Mouse (Mus musculus): ENCODE measurements around the gene Tamm41.

Gene Tamm41

DNA sequence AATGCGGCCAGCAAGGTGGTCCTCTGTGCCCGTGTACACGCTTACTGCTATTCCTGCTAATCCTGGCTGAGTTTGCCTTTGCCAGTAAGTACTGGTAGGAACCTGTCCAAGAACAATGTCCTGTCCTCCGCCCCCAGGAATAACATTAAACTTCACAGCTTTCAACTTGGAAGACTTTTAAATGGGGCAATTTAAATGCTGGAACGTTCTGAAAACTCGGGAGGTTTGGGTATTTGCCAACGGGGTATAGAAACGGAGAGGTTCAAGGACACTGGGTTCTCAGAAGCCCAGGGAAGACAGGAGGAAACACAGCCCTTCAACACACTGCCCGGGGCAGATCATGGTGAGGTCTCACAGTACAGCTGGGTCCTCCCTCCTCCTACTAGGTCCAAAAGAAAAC lies 14.8 kb downstream of the Tamm41 start:
- no peak for DNase-seq

DNA sequence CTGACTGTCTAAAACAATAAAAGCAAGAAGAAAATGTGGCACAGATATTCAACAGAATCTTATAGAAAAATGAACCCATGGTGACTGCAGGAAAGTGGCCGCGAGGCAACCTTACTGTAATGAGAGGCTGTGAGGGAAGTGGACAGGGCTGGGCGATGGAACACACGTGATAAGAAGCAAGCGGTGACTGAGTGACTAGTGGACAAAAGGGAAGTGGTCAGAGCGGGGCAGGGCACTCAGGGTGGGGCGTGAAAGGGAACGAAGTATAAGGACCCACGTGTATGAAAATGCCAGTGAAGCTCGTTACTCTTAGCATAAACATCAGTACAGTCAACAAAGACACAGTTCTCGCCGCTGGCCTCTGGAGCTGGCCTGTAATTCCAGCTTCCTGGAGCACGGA lies 22.2 kb downstream of the Tamm41 start:
- no peak for DNase-seq

DNA sequence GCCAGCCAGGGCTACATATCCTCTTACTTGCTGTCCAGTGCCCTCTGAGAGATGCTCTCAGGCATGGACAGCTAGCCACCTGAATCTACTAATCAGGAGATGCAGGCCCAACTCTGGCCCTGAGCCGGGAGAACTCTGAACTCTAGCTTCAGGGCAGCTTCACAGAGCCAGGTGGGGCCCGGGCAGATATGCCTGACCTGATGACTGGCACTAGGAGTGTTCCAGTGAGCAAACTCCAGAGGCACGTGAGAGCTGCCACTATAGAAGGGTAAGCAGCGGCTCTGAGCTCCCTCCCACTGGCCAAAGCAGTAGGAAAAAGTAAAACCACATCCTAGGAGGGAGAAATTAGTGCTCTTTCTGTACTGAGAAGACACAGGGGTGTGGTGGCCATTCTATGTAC lies 24.1 kb downstream of the Tamm41 start:
- no peak for DNase-seq

DNA sequence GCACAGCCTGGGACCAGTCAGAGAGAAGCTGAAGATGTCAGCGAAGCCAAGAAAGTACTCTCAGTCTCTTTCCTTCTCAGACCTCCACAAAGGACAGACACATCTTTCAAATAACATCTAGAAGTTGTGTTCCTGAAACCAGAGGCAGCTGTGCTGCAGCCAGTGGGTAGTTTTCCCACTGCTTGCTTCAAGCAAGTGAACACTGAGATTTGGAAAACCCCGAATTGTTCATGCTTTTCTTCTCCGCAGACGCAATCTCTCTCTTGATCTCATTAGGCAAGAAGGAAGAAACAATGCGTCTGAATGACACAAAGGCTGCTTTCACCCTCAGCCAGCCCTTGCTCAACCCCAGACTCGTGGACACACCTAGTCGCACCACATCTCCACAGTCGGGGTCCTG lies 25.9 kb downstream of the Tamm41 start:
- no peak for DNase-seq

DNA sequence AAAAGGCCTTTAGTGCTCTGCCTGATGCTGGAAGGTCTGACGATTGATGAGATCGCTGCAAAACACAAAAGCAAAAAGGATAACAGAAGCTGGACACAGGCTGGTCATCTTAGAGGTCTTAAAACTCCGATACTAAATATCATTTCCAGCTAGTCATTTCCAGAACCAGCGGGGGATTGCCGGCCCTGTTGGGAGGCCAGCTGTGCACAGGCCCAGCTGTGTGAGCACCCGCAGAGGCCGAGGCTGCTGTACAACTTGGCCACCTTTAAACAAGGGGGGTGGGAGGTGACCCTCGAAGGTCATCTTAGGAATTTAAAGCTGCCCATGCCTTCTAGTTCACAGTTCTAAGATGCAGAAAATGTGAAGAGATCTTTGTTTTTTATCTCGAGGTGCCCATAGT lies 26.9 kb downstream of the Tamm41 start:
- DNase-seq, result no peak

DNA sequence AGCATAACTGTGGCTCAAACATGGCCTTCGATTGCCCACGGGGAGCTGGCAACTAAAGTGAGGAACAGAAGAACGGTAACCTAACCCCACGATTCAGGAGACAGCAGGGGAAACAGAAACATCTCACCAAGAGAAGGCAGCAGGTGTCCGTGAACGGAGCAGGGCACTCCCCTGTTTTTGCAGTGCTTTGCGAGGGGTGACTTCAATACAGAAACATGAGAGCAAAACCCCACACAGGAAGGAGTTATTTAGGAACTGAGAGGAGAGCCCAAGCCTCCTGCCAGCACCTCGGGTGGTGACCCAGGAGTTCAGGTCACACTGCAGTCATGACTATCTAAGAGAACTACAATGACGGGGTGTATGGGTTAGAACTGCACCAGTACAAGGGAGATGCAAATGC lies 27.4 kb downstream of the Tamm41 start:
- no peak for DNase-seq

DNA sequence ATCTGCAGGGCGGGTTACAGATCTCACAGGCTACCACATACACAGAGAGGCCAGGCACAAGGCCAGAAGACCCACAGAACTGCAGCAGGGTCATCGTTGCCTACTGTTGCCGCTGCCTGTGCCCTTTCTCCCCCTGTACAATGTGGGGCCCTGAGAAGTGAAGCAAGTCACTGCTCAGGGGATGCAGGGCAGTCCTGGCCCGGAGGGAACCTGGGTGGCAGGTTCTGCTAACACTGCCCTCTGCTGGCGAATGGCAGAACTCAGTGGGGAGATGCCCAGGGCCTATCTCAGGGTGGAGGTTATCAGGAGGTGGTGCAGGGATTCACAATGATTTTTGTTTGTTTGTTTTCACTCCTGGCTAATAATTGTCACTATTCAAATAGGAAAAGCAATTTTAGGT lies 29.9 kb downstream of the Tamm41 start:
- DNase-seq, result peak; percentile 78

DNA sequence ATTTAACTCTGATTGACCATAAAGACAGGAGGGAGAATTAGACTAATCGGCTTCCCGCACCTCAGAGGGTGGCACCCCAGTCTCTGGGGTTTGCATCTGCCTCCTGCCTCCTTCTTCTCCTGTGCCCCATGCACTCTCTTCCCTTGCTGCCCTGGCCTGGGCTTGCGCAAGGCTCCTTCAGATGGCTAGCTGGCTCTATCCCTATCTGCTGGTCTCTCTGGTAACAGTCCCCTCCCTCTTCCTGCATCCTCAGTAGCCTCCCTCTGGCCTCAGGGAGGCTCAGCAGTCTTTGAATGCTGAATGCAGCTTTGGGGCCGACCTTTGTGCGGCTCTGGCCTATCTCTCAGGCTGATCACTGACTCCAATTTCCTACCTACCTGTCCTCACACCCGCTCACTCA lies 30.7 kb downstream of the Tamm41 start:
- peak; percentile 11 for DNase-seq

DNA sequence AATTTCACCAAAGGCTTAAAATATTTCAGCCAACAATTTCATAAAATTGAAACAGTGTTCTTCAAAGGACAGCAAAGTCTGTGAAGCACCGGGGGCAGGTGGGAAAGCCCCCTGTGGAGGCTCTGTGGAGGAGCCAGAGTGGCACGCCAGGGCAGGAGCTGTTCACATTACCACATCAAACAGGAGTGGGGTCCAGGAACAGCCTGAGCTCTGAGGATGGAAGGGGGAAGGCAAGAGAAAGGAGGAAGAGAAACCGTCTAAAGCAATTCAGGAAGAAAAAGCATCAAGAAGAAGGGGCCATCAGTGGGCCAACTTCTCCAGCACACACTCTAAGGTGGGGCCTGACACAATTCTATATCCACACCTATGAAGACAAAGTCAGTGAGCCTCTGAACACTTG lies 31.6 kb downstream of the Tamm41 start:
- no peak for DNase-seq

DNA sequence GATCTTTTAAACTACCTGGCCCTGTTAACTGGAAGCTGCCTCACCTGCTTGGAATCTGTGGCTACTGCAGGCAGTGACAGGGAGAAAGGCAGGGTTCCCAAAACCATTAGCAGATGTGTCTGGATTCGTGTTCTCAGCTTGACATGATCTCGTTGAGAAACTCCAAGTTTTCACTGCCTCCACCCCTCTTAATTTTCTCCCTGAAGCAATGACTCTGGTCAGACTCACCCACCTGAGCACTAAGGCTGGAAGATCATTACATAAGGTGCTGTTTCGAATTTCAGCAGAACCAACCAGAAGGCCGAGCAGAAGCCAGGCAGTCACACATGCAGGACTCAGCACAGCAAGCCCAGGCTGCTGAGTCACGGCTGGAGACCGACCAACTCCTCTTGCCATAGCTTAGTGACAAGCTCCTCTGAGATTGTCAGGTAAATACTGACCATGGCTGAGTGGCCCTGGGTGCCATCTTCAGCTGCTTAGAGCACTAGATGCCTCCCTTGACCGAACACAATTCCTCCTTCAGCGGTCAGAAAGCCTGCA lies 32.3 kb downstream of the Tamm41 start:
- no peak for DNase-seq

DNA sequence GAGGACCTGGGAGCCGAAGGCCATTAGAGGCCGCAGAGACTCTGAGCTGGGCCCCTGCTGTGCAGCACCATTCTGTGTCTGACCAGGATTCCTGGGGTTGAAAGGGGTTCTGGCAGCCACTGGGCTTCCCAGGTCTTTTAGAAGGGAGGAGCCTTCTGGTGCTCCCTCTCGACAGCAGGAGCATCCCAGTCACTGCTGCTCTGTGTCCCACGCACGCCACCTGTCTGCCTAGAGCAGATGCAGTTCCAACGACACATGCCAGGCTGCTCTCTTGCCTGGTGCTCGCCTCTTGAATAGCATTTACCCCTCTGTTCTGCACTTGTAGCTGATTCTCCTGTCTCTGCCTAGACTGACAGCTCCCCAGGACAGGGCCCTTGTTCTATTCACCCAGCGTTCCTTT lies 33.0 kb downstream of the Tamm41 start:
- DNase-seq, result no peak

DNA sequence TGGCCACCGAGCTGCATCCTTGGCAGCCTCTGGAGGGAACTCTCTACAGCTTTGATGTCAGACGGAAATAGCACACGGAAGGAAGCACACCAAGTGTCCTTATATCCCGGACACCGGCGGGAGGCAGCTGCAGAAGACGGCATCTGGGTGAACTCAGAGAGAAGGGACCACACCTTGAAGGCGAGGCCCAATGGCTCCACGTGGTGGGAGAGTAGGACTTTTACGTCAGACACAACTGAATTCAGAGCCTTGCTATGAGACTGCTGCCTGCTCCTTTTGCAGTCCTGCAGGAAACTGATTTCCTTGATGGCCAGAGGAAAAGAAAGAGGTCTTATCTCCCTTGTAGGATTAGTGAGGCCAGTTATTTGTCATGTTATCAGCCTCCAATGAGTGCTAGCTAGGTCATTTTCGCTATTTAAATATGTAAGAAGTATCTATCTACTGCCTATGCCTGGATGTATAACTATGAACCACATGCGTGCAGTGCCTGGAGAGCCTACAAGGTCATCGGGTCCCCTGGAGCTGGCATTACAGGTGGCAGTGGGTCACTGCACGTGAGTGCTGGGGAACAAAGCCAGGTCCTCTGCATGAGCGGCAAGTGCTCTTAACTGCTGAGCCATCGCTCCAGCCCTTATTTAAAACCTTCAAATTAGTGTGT lies 39.2 kb downstream of the Tamm41 start:
- no peak for DNase-seq

DNA sequence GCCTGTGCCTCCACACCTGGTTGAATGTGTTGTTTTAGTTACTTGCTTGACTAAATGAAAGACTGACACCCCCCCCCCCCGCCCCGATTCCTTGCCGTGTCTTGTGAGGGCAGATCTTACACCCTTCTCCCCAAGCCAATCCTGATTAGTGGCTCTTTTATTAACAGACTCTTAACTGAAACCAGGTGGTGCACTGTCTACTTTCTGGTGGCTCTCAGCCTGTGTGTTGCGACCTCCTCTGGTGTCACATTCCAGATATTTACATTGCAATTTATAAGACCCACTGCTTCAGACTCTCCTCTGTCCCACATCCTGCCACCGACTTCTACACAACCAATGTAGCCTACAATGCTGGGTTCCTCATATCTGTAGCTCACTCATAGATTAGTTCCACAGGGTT lies 40.2 kb downstream of the Tamm41 start:
- DNase-seq, result no peak

DNA sequence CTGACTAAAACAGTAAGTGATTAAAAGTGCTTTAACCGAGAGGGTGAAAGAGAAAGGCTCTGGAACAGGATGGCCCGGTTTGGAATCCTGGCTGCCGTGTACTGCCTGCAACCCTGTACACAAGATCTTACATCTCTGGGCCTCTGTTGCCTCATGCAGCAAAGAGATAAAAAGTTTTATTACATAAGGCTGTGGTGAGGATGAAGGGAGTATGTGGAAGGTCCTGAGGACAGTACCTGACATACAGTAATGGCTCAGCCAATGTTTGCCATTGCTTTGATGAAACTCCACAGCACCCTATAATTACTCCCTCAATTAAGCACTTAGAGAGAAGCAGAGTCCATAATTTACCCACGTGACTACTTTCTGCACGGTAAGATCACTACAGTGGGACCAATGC lies 40.8 kb downstream of the Tamm41 start:
- DNase-seq, result no peak

DNA sequence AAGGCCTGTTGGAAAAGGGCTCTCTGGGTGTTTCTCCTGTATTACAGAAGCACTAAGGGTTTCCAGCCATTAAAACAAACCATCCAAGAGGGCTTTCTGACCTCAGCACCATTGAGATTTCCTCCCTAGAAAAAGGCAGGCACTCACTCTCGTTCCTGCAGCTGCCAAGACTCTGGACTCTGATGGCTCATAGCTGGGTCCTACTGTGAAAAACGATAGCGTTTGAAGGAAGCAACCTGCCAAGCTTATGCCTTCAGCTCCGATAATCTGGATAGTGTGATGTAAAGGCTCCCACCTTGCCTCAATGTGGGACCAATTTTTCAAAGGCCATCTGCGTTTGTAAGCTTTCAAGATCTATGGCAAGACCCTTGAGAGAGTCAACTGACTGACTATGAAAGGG lies 43.6 kb downstream of the Tamm41 start:
- DNase-seq, result no peak

DNA sequence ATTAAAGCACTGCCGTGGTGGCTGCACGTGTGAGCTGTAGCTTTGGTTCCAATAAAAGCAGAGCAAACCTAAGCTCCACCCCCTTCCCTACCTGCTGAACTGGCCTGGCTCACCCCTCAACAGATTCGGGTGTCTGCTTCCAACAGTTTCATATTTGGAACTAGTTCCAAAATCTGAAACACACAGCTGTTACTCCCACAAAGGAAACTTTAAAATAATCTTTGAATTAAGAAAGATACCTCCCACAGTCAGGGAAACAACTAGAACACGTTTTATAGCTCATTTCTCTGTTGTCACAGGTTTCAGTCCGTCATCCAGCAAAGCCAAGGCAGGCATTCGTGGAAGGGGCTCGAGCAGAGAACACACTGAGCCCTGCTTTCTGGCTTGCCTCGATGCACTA lies 44.0 kb downstream of the Tamm41 start:
- no peak for DNase-seq

DNA sequence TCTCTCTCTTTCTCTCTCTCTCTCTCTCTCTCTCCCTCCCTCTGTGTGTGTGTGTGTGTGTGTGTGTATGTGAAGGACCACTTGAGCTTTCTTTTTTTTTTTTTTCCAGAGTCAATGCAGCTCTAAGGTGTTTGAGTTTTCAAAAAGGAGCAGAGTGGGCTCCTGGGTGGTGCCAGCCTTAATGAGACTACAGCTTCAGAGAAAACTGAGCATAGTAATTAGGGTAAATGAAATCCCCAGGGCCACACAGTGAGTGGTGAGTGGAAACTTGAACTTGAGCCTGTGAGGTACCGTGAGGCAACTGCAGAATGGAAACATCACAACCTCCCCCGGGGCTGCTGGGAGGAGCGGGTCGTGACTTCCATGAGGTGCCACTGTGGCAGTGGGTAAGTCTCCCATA lies 45.8 kb downstream of the Tamm41 start:
- no peak for DNase-seq

DNA sequence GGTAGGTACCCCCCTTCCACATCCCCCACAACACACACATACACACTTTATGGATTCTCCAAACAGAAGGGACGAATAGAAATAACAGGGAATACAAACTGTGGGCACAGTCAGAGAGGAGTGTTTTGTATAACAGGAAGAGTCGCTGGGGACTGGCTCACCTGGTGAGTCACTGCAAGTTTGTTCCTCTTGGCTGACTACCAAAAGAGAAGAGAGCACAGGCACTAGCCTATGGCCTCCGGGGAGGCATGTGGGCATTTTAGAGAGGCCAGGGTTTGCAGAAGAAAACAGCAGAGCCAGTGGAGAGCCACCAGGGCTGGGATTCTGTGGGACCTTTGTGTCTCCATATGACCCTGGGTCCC lies 49.1 kb downstream of the Tamm41 start:
- no peak for DNase-seq

DNA sequence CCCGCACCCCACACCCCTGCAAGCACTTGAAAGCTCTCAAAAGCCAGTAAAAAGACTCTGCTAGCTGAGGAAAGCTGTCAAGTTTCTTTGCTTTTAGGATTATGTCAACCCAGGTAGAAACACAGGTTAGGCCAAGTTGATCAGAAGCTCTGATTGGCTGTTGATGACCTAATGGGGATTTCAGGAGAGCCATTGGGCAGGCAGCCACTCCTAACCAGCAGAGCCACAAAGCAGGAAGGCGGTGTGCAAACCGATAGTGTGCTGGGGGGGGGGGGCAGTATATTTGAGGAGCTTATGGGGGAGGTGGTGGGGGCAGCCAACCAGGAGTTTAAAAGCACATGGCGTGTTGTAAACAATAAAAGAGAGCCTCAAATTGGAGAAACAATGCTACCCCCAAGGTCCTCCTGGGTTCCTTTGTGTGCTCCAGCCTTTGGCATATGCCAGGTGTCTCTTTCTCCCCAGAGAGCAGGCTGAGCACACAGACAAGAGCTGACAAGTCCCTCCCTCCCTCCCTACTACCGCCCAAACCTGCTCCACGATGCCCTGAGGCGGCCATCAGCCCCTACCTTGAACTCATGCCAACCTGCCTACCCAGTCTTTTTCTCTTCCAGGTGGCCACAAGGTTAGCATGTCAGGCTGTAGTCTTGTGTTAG lies 49.6 kb downstream of the Tamm41 start:
- no peak for DNase-seq

DNA sequence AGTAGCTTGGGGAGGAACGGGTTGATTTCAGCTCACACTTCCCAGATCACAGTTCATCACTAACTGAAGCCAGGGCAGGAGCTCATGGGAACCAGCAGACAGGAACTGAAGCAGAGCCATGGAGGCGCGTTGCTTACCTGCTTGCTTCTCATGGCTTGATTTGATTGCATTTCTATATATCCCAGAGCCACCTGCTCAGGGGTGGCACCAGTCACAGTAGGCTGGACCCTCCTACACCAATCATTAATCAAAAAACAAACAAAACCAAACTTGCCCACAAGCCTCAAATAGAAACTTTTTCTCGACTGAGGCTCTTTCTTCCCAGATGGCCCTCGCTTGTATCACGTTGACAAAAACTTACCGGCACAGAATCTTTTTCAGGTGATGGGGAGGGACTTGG lies 55.0 kb downstream of the Tamm41 start:
- DNase-seq, result no peak

DNA sequence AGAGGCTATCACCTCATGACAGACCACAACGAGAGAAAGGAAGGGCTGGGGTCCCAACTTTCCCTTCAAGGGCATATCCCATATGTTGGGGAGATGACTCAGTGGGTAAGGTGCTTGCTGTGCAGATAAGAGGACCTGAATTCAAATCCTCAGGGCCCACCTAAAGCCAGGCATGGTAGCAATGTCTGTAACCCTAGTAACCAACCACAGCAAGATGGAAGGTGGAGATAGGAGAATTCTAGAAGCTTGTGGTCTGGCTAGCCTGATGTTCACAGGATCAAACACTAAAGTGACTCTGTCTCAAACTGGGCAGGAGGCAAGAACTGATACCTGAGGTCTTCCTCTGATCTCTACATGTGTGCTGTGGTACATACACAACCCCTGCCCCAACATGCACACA lies 58.0 kb downstream of the Tamm41 start:
- DNase-seq, result no peak

DNA sequence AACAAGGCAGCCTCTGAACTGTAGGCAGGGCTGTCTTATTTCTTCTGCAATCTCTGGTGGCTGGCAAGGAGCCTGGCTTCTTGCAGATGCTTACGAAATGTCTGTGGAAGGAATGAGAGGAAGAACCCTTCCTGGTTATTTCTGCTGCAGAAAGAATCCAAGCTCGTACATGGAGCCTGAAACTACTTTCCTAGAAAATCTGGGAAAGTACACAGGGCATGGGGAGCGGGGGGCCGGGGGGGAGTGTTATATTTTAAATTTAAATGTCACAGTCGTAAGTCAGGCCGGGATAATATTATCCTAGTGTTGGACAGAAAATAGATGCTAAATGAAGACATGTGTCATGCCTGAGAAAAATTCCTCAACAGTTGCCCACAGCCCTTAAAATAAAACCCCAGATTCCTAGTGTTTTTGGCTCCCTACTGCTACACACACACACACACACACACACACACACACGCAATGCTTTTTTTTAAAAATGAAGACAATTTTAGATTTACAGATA lies 60.7 kb downstream of the Tamm41 start:
- no peak for DNase-seq

DNA sequence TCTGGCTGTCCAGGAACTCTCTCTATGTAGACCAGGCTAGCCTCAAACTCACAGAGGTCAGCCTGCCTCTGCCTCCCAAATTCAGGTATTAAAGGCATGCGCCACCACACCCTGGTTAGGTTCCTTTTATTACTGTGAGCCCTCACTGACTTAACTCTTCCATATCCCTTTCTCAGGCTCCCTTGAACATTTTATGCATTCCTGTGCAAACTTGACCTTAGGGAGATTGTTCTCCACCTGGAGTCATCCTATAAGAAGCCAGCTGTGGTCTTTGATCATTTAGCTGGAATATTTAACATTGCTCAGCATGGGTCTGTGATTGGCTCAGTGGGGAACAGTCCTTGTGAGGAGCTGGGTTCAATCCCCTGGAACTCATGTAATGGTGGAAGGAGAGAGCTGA lies 63.3 kb downstream of the Tamm41 start:
- no peak for DNase-seq

DNA sequence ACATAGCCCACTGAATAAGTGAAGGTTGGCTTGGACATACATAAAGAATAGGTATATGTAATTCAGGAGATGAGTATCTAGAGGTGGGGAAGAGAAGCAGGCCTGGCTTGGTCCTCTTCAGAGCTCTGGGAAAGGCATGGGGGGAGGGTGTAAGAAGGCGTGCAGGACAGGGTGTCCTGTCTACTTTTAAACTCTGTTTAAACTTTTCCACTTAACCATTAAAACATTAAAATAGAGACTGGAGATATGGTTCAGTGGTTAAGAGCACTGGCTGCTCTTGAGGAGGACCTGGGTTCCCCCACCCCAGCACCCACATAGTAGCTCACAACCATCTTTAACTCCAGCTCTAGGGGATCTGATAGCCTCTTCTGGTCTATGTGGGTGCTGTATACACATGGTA lies 64.7 kb downstream of the Tamm41 start:
- DNase-seq, result no peak

DNA sequence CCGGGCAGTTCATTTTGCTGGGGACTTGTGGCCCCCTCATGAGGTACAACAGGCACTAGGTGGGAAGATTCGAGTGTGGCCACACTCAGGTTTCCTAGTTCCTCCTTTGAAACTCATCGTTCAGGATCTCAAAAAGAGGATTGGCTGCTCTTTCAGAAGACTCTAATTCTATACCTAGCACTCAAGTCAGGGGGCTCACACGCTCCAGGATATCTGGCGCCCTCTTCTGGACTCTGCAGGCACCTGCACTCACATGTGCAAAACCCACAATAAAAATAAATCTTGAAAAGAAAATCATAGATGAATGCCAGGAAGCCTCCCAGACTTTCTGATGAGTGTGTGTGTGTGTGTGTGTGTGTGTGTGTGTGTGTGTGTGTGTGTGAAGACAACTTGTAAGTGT lies 66.8 kb downstream of the Tamm41 start:
- peak; percentile 24 for DNase-seq
